Mouse (Mus musculus): Measurements from ENCODE around the gene Pax7. TPM values are rescaled to one million over a fixed set of nuclear protein-coding genes. Genes with fewer than 3 reads are reported as not detected.
A peak's percentile ranks its signal among the peaks of the same experiment; 100 is the strongest.

Pax7 gene
- total and polyA plus RNA-seq, 2 experiments, result not detected

DNA sequence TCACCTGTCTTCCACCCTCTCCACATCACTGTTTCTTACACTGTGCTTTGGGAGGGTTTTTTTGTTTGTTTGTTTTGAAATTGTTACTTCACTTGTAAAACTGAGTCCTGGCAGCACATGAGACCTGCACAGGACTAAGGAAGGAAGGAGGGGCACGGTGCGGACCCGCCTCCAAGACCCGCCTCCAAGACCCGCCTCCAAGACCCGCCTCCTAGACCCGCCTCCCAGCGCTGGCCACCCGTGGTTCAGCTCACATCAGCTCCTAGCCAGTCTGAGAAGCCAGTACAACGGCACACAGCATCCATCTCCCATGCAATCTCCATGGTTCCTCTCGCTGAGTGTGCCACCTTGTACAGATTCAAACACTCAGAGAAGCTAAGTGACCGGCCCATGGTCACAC lies 38.4 kb upstream of the Pax7 start:
- Histone ChIP-seq H3K36me3 (ENCODE audit: control insufficient read depth, insufficient read depth, low read length) (no peaks in the 10 kb centered on the region), H3K27me3 (ENCODE audit: control insufficient read depth, insufficient read depth, low read length) (0 out of 2 replicates have a peak, but pooled peaks cover 3% of the 10 kb centered on the region), H3K4me1 (ENCODE audit: control insufficient read depth, insufficient read depth, low read length) (peaks cover 5% of the 10 kb centered on the region), H3K79me2 (ENCODE audit: control insufficient read depth, insufficient read depth, low read length) (no peaks in the 10 kb centered on the region), H3K27ac (replicated peaks; ENCODE audit: insufficient read depth, low read depth, low read length) (no peak overlapping the region), H3K4me3 (ENCODE audit: insufficient read depth, low read depth, low read length) (no peak overlapping the region), H3K9ac (ENCODE audit: low read depth, low read length) (no peak overlapping the region)
- WGBS, result 27% methylated on average over 12 of the region's 12 CpGs
- peak; percentile 1 for DNase-seq (ENCODE audit: extremely low read depth, low read depth, low spot score)
- TF ChIP-seq CTCF (IDR thresholded peaks at IDR 0.05; ENCODE audit: low read depth, low read length) (no peak), POLR2A (IDR thresholded peaks at IDR 0.05; ENCODE audit: extremely low read depth, insufficient read depth, low read length) (no peak)

GRCm38 (mm10) chr4:139863218-139863617 lies 29.9 kb upstream of the Pax7 start:
- H3K4me3 ChIP-seq (ENCODE audit: insufficient read depth, low read depth, low read length), result no peak overlapping the region
- peaks cover 1% of the 10 kb centered on the region; the same call in 1 of the 2 replicates for H3K27me3 ChIP-seq (ENCODE audit: control insufficient read depth, insufficient read depth, low read length)
- no peak for DNase-seq (ENCODE audit: extremely low read depth, low read depth, low spot score)
- H3K4me1 ChIP-seq (ENCODE audit: control insufficient read depth, insufficient read depth, low read length), result no peaks in the 10 kb centered on the region
- H3K27ac ChIP-seq (replicated peaks; ENCODE audit: insufficient read depth, low read depth, low read length), result no peak overlapping the region
- H3K36me3 ChIP-seq (ENCODE audit: control insufficient read depth, insufficient read depth, low read length), result no peaks in the 10 kb centered on the region
- TF ChIP-seq CTCF (IDR thresholded peaks at IDR 0.05; ENCODE audit: low read depth, low read length), result no peak
- TF ChIP-seq POLR2A (IDR thresholded peaks at IDR 0.05; ENCODE audit: extremely low read depth, insufficient read depth, low read length), result no peak
- no peak overlapping the region for H3K9ac ChIP-seq (ENCODE audit: low read depth, low read length)
- H3K79me2 ChIP-seq (ENCODE audit: control insufficient read depth, insufficient read depth, low read length), result no peaks in the 10 kb centered on the region
- WGBS, result 81% methylated on average over 1 of the region's 1 CpGs

- 3% methylated on average over 13 of the region's 13 CpGs for WGBS
- TF ChIP-seq CTCF (IDR thresholded peaks at IDR 0.05; ENCODE audit: low read depth, low read length) (peak; percentile 97), POLR2A (IDR thresholded peaks at IDR 0.05; ENCODE audit: extremely low read depth, insufficient read depth, low read length) (no peak)
- H3K4me3 ChIP-seq (ENCODE audit: insufficient read depth, low read depth, low read length), result no peak overlapping the region
- no peak overlapping the region for H3K9ac ChIP-seq (ENCODE audit: low read depth, low read length)
- H3K79me2 ChIP-seq (ENCODE audit: control insufficient read depth, insufficient read depth, low read length), result no peaks in the 10 kb centered on the region
- H3K27ac ChIP-seq (replicated peaks; ENCODE audit: insufficient read depth, low read depth, low read length), result no peak overlapping the region
- DNase-seq (ENCODE audit: extremely low read depth, low read depth, low spot score), result peak; percentile 40
- H3K36me3 ChIP-seq (ENCODE audit: control insufficient read depth, insufficient read depth, low read length), result no peaks in the 10 kb centered on the region
- peaks cover 3% of the 10 kb centered on the region; the same call in 1 of the 2 replicates for H3K27me3 ChIP-seq (ENCODE audit: control insufficient read depth, insufficient read depth, low read length)
- no peaks in the 10 kb centered on the region for H3K4me1 ChIP-seq (ENCODE audit: control insufficient read depth, insufficient read depth, low read length)
These were observed 25.4 kb upstream of the Pax7 start for GRCm38 (mm10) chr4:139858635-139859176.

- Histone ChIP-seq H3K4me1 (ENCODE audit: control insufficient read depth, insufficient read depth, low read length) (no peaks in the 10 kb centered on the region), H3K4me3 (ENCODE audit: insufficient read depth, low read depth, low read length) (no peak overlapping the region), H3K27me3 (ENCODE audit: control insufficient read depth, insufficient read depth, low read length) (peaks cover 15% of the 10 kb centered on the region), H3K36me3 (ENCODE audit: control insufficient read depth, insufficient read depth, low read length) (no peaks in the 10 kb centered on the region), H3K9ac (ENCODE audit: low read depth, low read length) (no peak overlapping the region), H3K79me2 (ENCODE audit: control insufficient read depth, insufficient read depth, low read length) (no peaks in the 10 kb centered on the region), H3K27ac (replicated peaks; ENCODE audit: insufficient read depth, low read depth, low read length) (no peak overlapping the region)
- TF ChIP-seq POLR2A (IDR thresholded peaks at IDR 0.05; ENCODE audit: extremely low read depth, insufficient read depth, low read length) (no peak), CTCF (IDR thresholded peaks at IDR 0.05; ENCODE audit: low read depth, low read length) (0 out of 2 replicates have a peak, but pooled peaks have one; percentile 13)
- 6% methylated on average over 25 of the region's 25 CpGs for WGBS
- no peak for DNase-seq (ENCODE audit: extremely low read depth, low read depth, low spot score)
These were observed 19.1 kb upstream of the Pax7 start for GRCm38 (mm10) chr4:139852219-139853035.

GRCm38 (mm10) chr4:139851387-139851786 lies 18.1 kb upstream of the Pax7 start:
- H3K4me1 ChIP-seq (ENCODE audit: control insufficient read depth, insufficient read depth, low read length), result no peaks in the 10 kb centered on the region
- H3K79me2 ChIP-seq (ENCODE audit: control insufficient read depth, insufficient read depth, low read length), result no peaks in the 10 kb centered on the region
- no peaks in the 10 kb centered on the region for H3K36me3 ChIP-seq (ENCODE audit: control insufficient read depth, insufficient read depth, low read length)
- 19% methylated on average over 15 of the region's 15 CpGs for WGBS
- H3K27ac ChIP-seq (replicated peaks; ENCODE audit: insufficient read depth, low read depth, low read length), result no peak overlapping the region
- no peak for TF ChIP-seq CTCF (IDR thresholded peaks at IDR 0.05; ENCODE audit: low read depth, low read length)
- no peak for TF ChIP-seq POLR2A (IDR thresholded peaks at IDR 0.05; ENCODE audit: extremely low read depth, insufficient read depth, low read length)
- H3K9ac ChIP-seq (ENCODE audit: low read depth, low read length), result no peak overlapping the region
- no peak for DNase-seq (ENCODE audit: extremely low read depth, low read depth, low spot score)
- peaks cover 15% of the 10 kb centered on the region for H3K27me3 ChIP-seq (ENCODE audit: control insufficient read depth, insufficient read depth, low read length)
- no peak overlapping the region for H3K4me3 ChIP-seq (ENCODE audit: insufficient read depth, low read depth, low read length)
